Mouse (Mus musculus) MEL (cell line): ENCODE measurements at regions not wholly inside any gene's neighbourhood (a gene's known extent, or its start where the extent isn't known, plus 50 kb on each side); places are given as distances from the start of the nearest gene placed in this dataset.

ENCODE experiments used
- DNase-seq: peaks from one replicate; pipeline ENCODE4 v3.0.0; 2011; ENCODE audit warnings: low read depth, low spot score
- H3K27ac ChIP-seq: 2 replicates; pipeline ENCODE4 v1.5.1; 2012; ENCODE audit warnings: low read depth, mild to moderate bottlenecking, control low read depth, low read length, moderate library complexity; ENCODE audit not compliant: control insufficient read depth
- H3K27me3 ChIP-seq, 2 experiments: fragments of 150-350 bp in 1 of 2; sonication (generic) in 1 of 2; 2 replicates each; pipeline ENCODE4 v1.6.1; 2012; ENCODE audit warnings: low read length in 2 of 2, mild to moderate bottlenecking in 2 of 2, improper control_type of control experiment in 1 of 2, moderate library complexity in 1 of 2; ENCODE audit not compliant: insufficient read depth in 2 of 2, control insufficient read depth in 1 of 2
- H3K36me3 ChIP-seq, 2 experiments: 2 replicates each; pipeline ENCODE4 v1.6.1; 2012 to 2014; ENCODE audit warnings: low read length in 2 of 2, improper control_type of control experiment in 1 of 2, inconsistent platforms in 1 of 2, mild to moderate bottlenecking in 1 of 2; ENCODE audit not compliant: insufficient read depth in 2 of 2, control insufficient read depth in 1 of 2
- H3K4me1 ChIP-seq, 2 experiments: fragments of 150-350 bp in 1 of 2; sonication (generic) in 1 of 2; 2 replicates each; pipeline ENCODE4 v1.6.1; 2012; ENCODE audit warnings: low read length in 2 of 2, improper control_type of control experiment in 1 of 2, mild to moderate bottlenecking in 1 of 2; ENCODE audit not compliant: insufficient read depth in 2 of 2, control insufficient read depth in 1 of 2
- H3K4me3 ChIP-seq, 2 experiments: fragments of 150-350 bp in 1 of 2; sonication (generic) in 1 of 2; 2 replicates each; pipeline ENCODE4 v1.5.1; 2012; ENCODE audit warnings: low read depth in 2 of 2, low read length in 2 of 2, mild to moderate bottlenecking in 2 of 2, moderate library complexity in 2 of 2, control low read depth in 1 of 2, improper control_type of control experiment in 1 of 2; ENCODE audit not compliant: control insufficient read depth in 1 of 2, insufficient read depth in 1 of 2
- H3K79me2 ChIP-seq: 2 replicates; pipeline ENCODE4 v1.6.1; 2012; ENCODE audit warnings: mild to moderate bottlenecking, low read length, moderate library complexity; ENCODE audit not compliant: control insufficient read depth, poor library complexity, insufficient read depth
- H3K9ac ChIP-seq: 2 replicates; pipeline ENCODE4 v1.6.1; 2012; ENCODE audit warnings: low read depth, mild to moderate bottlenecking, control low read depth, low read length, moderate library complexity; ENCODE audit not compliant: control insufficient read depth, poor library complexity, severe bottlenecking
- H3K9me3 ChIP-seq: fragments of 150-350 bp; sonication (generic); replicated peaks from 2 replicates; pipeline ENCODE4 v1.6.1; 2012; ENCODE audit warnings: mild to moderate bottlenecking, low read length, improper control_type of control experiment, moderate library complexity; ENCODE audit not compliant: insufficient read depth
- BHLHE40 ChIP-seq: IDR thresholded peaks from 2 replicates; pipeline ENCODE4 v1.6.1; 2012; ENCODE audit warnings: low read depth, mild to moderate bottlenecking, inconsistent platforms, low read length, improper control_type of control experiment, borderline replicate concordance
- CHD1 ChIP-seq: IDR thresholded peaks from 2 replicates; pipeline ENCODE4 v1.6.1; 2012; ENCODE audit warnings: low read depth, mild to moderate bottlenecking, inconsistent platforms, low read length, improper control_type of control experiment
- CTCF ChIP-seq, 3 experiments: IDR thresholded peaks in 2 of 3; conservative IDR thresholded peaks in 1 of 3; 2 replicates each; pipeline ENCODE4 v1.5.1; 2011 to 2012; ENCODE audit warnings: low read length in 3 of 3, low read depth in 2 of 3, mild to moderate bottlenecking in 2 of 3, improper control_type of control experiment in 1 of 3, inconsistent platforms in 1 of 3, mixed read lengths in 1 of 3, moderate library complexity in 1 of 3; ENCODE audit not compliant: control insufficient read depth in 1 of 3, insufficient read depth in 1 of 3, poor library complexity in 1 of 3, severe bottlenecking in 1 of 3
- E2F4 ChIP-seq: IDR thresholded peaks from 2 replicates; pipeline ENCODE4 v1.6.1; 2011; ENCODE audit warnings: low read depth, low read length, improper control_type of control experiment, borderline replicate concordance
- EP300 ChIP-seq, 2 experiments: IDR thresholded peaks; 2 replicates each; pipeline ENCODE4 v1.6.1; 2011; ENCODE audit warnings: improper control_type of control experiment in 2 of 2, low read length in 2 of 2, low read depth in 1 of 2, mild to moderate bottlenecking in 1 of 2
- ETS1 ChIP-seq: IDR thresholded peaks from 2 replicates; pipeline ENCODE4 v1.6.1; 2012; ENCODE audit warnings: low read depth, mild to moderate bottlenecking, inconsistent platforms, low read length, improper control_type of control experiment, moderate library complexity
- GABPA ChIP-seq: IDR thresholded peaks from 2 replicates; pipeline ENCODE4 v1.6.1; 2012; ENCODE audit warnings: low read depth, mild to moderate bottlenecking, inconsistent platforms, low read length, improper control_type of control experiment, moderate library complexity
- GATA1 ChIP-seq: IDR thresholded peaks from 2 replicates; pipeline ENCODE4 v1.6.1; 2011; ENCODE audit warnings: low read depth, low read length, improper control_type of control experiment
- JUND ChIP-seq: IDR thresholded peaks from 2 replicates; pipeline ENCODE4 v1.6.1; 2011; ENCODE audit warnings: low read depth, mild to moderate bottlenecking, improper control_type of control experiment, low read length
- MAZ ChIP-seq: IDR thresholded peaks from 2 replicates; pipeline ENCODE4 v1.6.1; 2012; ENCODE audit warnings: low read depth, mild to moderate bottlenecking, inconsistent platforms, low read length, improper control_type of control experiment
- MEF2A ChIP-seq: IDR thresholded peaks from 2 replicates; pipeline ENCODE4 v1.6.1; 2014; ENCODE audit warnings: low read depth, mild to moderate bottlenecking, inconsistent platforms, low read length, improper control_type of control experiment; ENCODE audit not compliant: poor library complexity, insufficient replicate concordance, severe bottlenecking; ENCODE audit errors: extremely low read depth
- MYB ChIP-seq: IDR thresholded peaks from 2 replicates; pipeline ENCODE4 v1.6.1; 2011; ENCODE audit warnings: mild to moderate bottlenecking, low read depth, low read length, improper control_type of control experiment
- MYC ChIP-seq: IDR thresholded peaks from 2 replicates; pipeline ENCODE4 v1.6.1; 2011; ENCODE audit warnings: low read depth, mild to moderate bottlenecking, low read length, improper control_type of control experiment, moderate library complexity
- NELFE ChIP-seq: IDR thresholded peaks from 2 replicates; pipeline ENCODE4 v1.6.1; 2011; ENCODE audit warnings: low read depth, low read length, improper control_type of control experiment
- POLR2A ChIP-seq, 2 experiments: IDR thresholded peaks; 2 replicates each; pipeline ENCODE4 v1.6.1; 2011 to 2012; ENCODE audit warnings: low read length in 2 of 2, mild to moderate bottlenecking in 2 of 2, control low read depth in 1 of 2, improper control_type of control experiment in 1 of 2, low read depth in 1 of 2, moderate library complexity in 1 of 2; ENCODE audit not compliant: control insufficient read depth in 1 of 2, insufficient read depth in 1 of 2, poor library complexity in 1 of 2
- POLR2AphosphoS2 ChIP-seq: IDR thresholded peaks from 2 replicates; pipeline ENCODE4 v1.6.1; 2011; ENCODE audit warnings: low read length, improper control_type of control experiment
- POLR2AphosphoS5 ChIP-seq: IDR thresholded peaks from 2 replicates; pipeline ENCODE4 v1.6.1; 2012; ENCODE audit warnings: low read depth, borderline replicate concordance, mild to moderate bottlenecking, inconsistent platforms, low read length, moderate library complexity, mixed read lengths
- RAD21 ChIP-seq: IDR thresholded peaks from 2 replicates; pipeline ENCODE4 v1.6.1; 2011; ENCODE audit warnings: mild to moderate bottlenecking, low read depth, low read length, improper control_type of control experiment
- SIN3A ChIP-seq: IDR thresholded peaks from 2 replicates; pipeline ENCODE4 v1.6.1; 2012; ENCODE audit warnings: low read length, improper control_type of control experiment, inconsistent platforms
- SMC3 ChIP-seq: IDR thresholded peaks from 2 replicates; pipeline ENCODE4 v1.6.1; 2011; ENCODE audit warnings: low read depth, low read length, improper control_type of control experiment
- TBP ChIP-seq: IDR thresholded peaks from 2 replicates; pipeline ENCODE4 v1.8.0; 2011; ENCODE audit warnings: low read depth, low read length, improper control_type of control experiment
- UBTF ChIP-seq: IDR thresholded peaks from 2 replicates; pipeline ENCODE4 v1.6.1; 2012; ENCODE audit warnings: low read depth, mild to moderate bottlenecking, inconsistent platforms, low read length, improper control_type of control experiment, moderate library complexity, borderline replicate concordance; ENCODE audit not compliant: insufficient read depth
- USF1 ChIP-seq: IDR thresholded peaks from 2 replicates; pipeline ENCODE4 v1.6.1; 2014; ENCODE audit warnings: low read depth, mild to moderate bottlenecking, inconsistent platforms, low read length, improper control_type of control experiment, moderate library complexity
- USF2 ChIP-seq, 2 experiments: IDR thresholded peaks; 2 replicates each; pipeline ENCODE4 v1.6.1; 2011 to 2012; ENCODE audit warnings: improper control_type of control experiment in 2 of 2, low read length in 2 of 2, borderline replicate concordance in 1 of 2, inconsistent platforms in 1 of 2, low read depth in 1 of 2, mild to moderate bottlenecking in 1 of 2; ENCODE audit not compliant: insufficient read depth in 1 of 2
- ZC3H11A ChIP-seq: IDR thresholded peaks from 2 replicates; pipeline ENCODE4 v1.6.1; 2012; ENCODE audit warnings: low read depth, mild to moderate bottlenecking, inconsistent platforms, low read length, improper control_type of control experiment
- ZKSCAN1 ChIP-seq: IDR thresholded peaks from 2 replicates; pipeline ENCODE4 v1.6.1; 2012; ENCODE audit warnings: low read depth, mild to moderate bottlenecking, inconsistent platforms, low read length, improper control_type of control experiment, moderate library complexity
- ZMIZ1 ChIP-seq: IDR thresholded peaks from 2 replicates; pipeline ENCODE4 v1.6.1; 2012; ENCODE audit warnings: low read depth, mild to moderate bottlenecking, inconsistent platforms, low read length, improper control_type of control experiment, moderate library complexity
- ZNF384 ChIP-seq: IDR thresholded peaks from 2 replicates; pipeline ENCODE4 v1.6.1; 2012; ENCODE audit warnings: low read depth, mild to moderate bottlenecking, inconsistent platforms, low read length, improper control_type of control experiment

- no peak for TF ChIP-seq MEF2A
- TF ChIP-seq BHLHE40, result no peak
- TF ChIP-seq ZC3H11A, result 0 out of 2 replicates have a peak, but pooled peaks have one; percentile 18
- TF ChIP-seq USF1, result no peak
- no peak for TF ChIP-seq ZMIZ1
- TF ChIP-seq ZNF384, result no peak
- TF ChIP-seq CTCF (IDR thresholded peaks at IDR 0.05 in 2 of 3, conservative IDR thresholded peaks at IDR 0.05 in 1 of 3; ENCODE audit: control insufficient read depth in 1 of 3, insufficient read depth in 1 of 3, low read depth in 2 of 3, low read length in 3 of 3, poor library complexity in 1 of 3, severe bottlenecking in 1 of 3), result peak; percentile 80 to 87 (median 80)
- no peak for TF ChIP-seq UBTF
- no peak for TF ChIP-seq JUND
- TF ChIP-seq CHD1, result no peak
- TF ChIP-seq TBP, result no peak
- TF ChIP-seq E2F4, result no peak
- TF ChIP-seq MAZ, result no peak
- TF ChIP-seq ETS1, result no peak
- TF ChIP-seq SIN3A, result no peak
- no peak for TF ChIP-seq MYC
- no peak for TF ChIP-seq POLR2AphosphoS5
- TF ChIP-seq ZKSCAN1, result no peak
- TF ChIP-seq RAD21, result peak; percentile 42
- no peak for TF ChIP-seq GABPA
- TF ChIP-seq GATA1, result no peak
- TF ChIP-seq EP300 (IDR thresholded peaks at IDR 0.05; ENCODE audit: low read depth in 1 of 2, low read length in 2 of 2), result no peak
- peak; percentile 79 for TF ChIP-seq SMC3
- Histone ChIP-seq H3K36me3 (no peaks in the 10 kb centered on the region), H3K27ac (no peak overlapping the region), H3K79me2 (no peaks in the 10 kb centered on the region), H3K9me3 (no peaks in the 10 kb centered on the region), H3K4me3 (no peak overlapping the region), H3K4me1 (no peaks in the 10 kb centered on the region), H3K27me3 (no peaks in the 10 kb centered on the region), H3K9ac (no peak overlapping the region)
- DNase-seq, result peak; percentile 33
These were observed 137.8 kb downstream of the B3glct start for GRCm38 (mm10) chr5:149815879-149816278.

DNA sequence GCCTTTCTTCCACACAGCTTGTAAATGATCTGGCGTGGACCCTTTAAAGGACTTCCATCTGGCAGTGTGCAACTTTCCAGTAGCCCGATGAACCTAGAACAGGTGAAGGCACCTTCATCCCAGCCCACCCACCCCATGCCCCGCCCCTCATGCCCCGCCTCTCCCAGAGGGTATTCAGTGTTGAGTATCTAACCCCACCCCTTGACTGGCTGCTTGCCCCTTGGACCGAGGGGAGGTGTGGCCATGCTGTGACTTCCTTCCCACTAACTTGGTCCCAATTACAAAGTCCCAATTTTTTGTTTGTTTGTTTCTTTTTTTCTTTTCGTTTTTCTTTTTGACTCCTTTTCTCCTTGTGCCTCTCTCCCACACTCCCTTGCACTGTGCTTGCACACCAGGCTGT lies 140.8 kb downstream of the B3glct start:
- TF ChIP-seq NELFE (no peak), ZNF384 (no peak), E2F4 (no peak), JUND (no peak), USF2 (IDR thresholded peaks at IDR 0.05; ENCODE audit: borderline replicate concordance in 1 of 2, insufficient read depth in 1 of 2, low read depth in 1 of 2, low read length in 2 of 2) (no peak), POLR2AphosphoS5 (no peak), ZKSCAN1 (no peak), SMC3 (no peak), MYB (no peak), POLR2A (IDR thresholded peaks at IDR 0.05; ENCODE audit: control insufficient read depth in 1 of 2, insufficient read depth in 1 of 2, low read depth in 1 of 2, low read length in 2 of 2, poor library complexity in 1 of 2) (no peak), USF1 (no peak), TBP (no peak), POLR2AphosphoS2 (no peak), ZC3H11A (no peak), MYC (no peak), ETS1 (no peak)
- TF ChIP-seq, all 39 proteins: peak for 0
- no peak for DNase-seq
- Histone ChIP-seq H3K4me1 (no peaks in the 10 kb centered on the region), H3K27ac (no peak overlapping the region), H3K36me3 (no peaks in the 10 kb centered on the region), H3K9me3 (no peaks in the 10 kb centered on the region), H3K9ac (no peak overlapping the region), H3K4me3 (no peak overlapping the region), H3K27me3 (no peaks in the 10 kb centered on the region), H3K79me2 (no peaks in the 10 kb centered on the region)
